Mouse (Mus musculus): ENCODE measurements at regions not wholly inside any gene's neighbourhood (a gene's known extent, or its start where the extent isn't known, plus 50 kb on each side); places are given as distances from the start of the nearest gene placed in this dataset.

- TF ChIP-seq ZC3H11A (IDR thresholded peaks at IDR 0.05; ENCODE audit: borderline replicate concordance, low read depth, low read length) = no peak
- TF ChIP-seq MAFK (IDR thresholded peaks at IDR 0.05; ENCODE audit: insufficient read depth, low read depth, low read length) = no peak
- no peak for TF ChIP-seq CHD2 (IDR thresholded peaks at IDR 0.05; ENCODE audit: low read depth, low read length)
- TF ChIP-seq HCFC1 (IDR thresholded peaks at IDR 0.05; ENCODE audit: borderline replicate concordance, insufficient read depth, low read length) = no peak
Measured at GRCm38 (mm10) chr16:93379611-93380010, 224.3 kb downstream of the Setd4 start.
